Mouse (Mus musculus) small intestine, adult 2 months (tissue): ENCODE measurements around the gene Idh2.

Experiments
- CTCF ChIP-seq: fragments of 200-500 bp; IDR thresholded peaks from 2 replicates; pipeline ENCODE4 v1.5.1; 2012; ENCODE audit warnings: low read depth, mild to moderate bottlenecking, control low read depth, inconsistent platforms, low read length, moderate library complexity, mixed read lengths; ENCODE audit not compliant: insufficient replicate concordance, insufficient read length; ENCODE audit errors: extremely low read depth
- POLR2A ChIP-seq: fragments of 200-500 bp; IDR thresholded peaks from 2 replicates; pipeline ENCODE4 v1.6.1; 2012; ENCODE audit warnings: low read depth, mild to moderate bottlenecking, control low read depth, inconsistent platforms, low read length, moderate library complexity

GRCm38 (mm10) chr7:80055781-80056180 is 59.4 kb downstream of the Idh2 start:
- TF ChIP-seq POLR2A: no peak
- no peak for TF ChIP-seq CTCF
